17 mouse cellular contexts compared by ENCODE assay signal in genomic region chr4:107243365-107244333, GRCm38 (mm10). TPM values are rescaled to one million over a fixed set of nuclear protein-coding genes. Genes with fewer than 3 reads are reported as not detected.
DNase-seq lines count a peak whose midpoint lies in the region; ATAC-seq and TF ChIP-seq lines count a peak whose summit lies in the region.
"Had no signal": no experiment of that assay in that cellular context is flagged by ENCODE, and none has a peak within 500 bp of the region (broad histone marks: within the 10 kb centered on the region; RNA-seq: fewer than 3 reads in every experiment).

No protein-coding gene starts in this region.

- no peak for DNase-seq in gastrocnemius, adult 2 months
- DNase-seq in gastrocnemius, postnatal 25 days, result no peak
- peak; percentile 15 for DNase-seq in kidney, adult 11 months
- DNase-seq in kidney, postnatal 25 days, result no peak
- DNase-seq in stomach, postnatal 0 days (ENCODE audit: low spot score), result no peak
- DNase-seq in right cerebral cortex, postnatal 4 days, result no peak
- DNase-seq in gastrocnemius, postnatal 10 days, result no peak
- DNase-seq: adrenal gland, postnatal 10 days; B cell, adult 2 months; left cerebral cortex, postnatal 4 days; lung, postnatal 36 days; thymus, adult 2 months had no signal

- H3K9ac ChIP-seq in stomach, embryonic 16.5 days (ENCODE audit: low read length), result no peak overlapping the region
- no peak overlapping the region for H3K9ac ChIP-seq in stomach, postnatal 0 days (ENCODE audit: low read length)
- H3K9ac ChIP-seq: liver, embryonic 15.5 days had no signal

- intact Hi-C loops in gastrocnemius, adult 2 months (cut with DNase I), result loop anchor here (5.0 kb wide), 1 partner anchor 46 kb away; no protein-coding TSS in a partner anchor

- peaks cover 17% of the 10 kb centered on the region for H3K4me1 ChIP-seq in stomach, embryonic 16.5 days (ENCODE audit: control insufficient read depth, insufficient read depth, low read length)
- H3K4me1 ChIP-seq in stomach, postnatal 0 days (replicated peaks; ENCODE audit: control insufficient read depth, insufficient read depth), result no peaks in the 10 kb centered on the region

- WGBS in stomach, embryonic 16.5 days, result 73% methylated on average over 6 of the region's 6 CpGs
- WGBS in stomach, postnatal 0 days, result 68% methylated on average over 6 of the region's 6 CpGs

- no peak for TF ChIP-seq EP300 in stomach, postnatal 0 days (optimal IDR thresholded peaks at IDR 0.05)

- no peak for ATAC-seq in stomach, embryonic 16.5 days (ENCODE audit: insufficient read depth, low FRiP score)
- no peak for ATAC-seq in stomach, postnatal 0 days (ENCODE audit: low FRiP score, low TSS enrichment)

- peaks cover 16% of the 10 kb centered on the region; the same call in 1 of the 2 replicates for H3K36me3 ChIP-seq in stomach, embryonic 16.5 days (ENCODE audit: control insufficient read depth, insufficient read depth, low read length)
- H3K36me3 ChIP-seq in stomach, postnatal 0 days (ENCODE audit: control insufficient read depth, insufficient read depth, low read length), result peaks cover 10% of the 10 kb centered on the region

- no peak for TF ChIP-seq CTCF in gastrocnemius, adult 2 months (IDR thresholded peaks at IDR 0.05)
- TF ChIP-seq CTCF in stomach, postnatal 0 days (IDR thresholded peaks at IDR 0.05; ENCODE audit: low read depth), result no peak

- peak overlapping the region; percentile 16; the same call in 1 of the 2 replicates for H3K27ac ChIP-seq in gastrocnemius, adult 2 months
- 0 out of 2 replicates have a peak overlapping the region, but pooled peaks have one; percentile 17 for H3K27ac ChIP-seq in stomach, embryonic 16.5 days (ENCODE audit: low read length)
- no peak overlapping the region for H3K27ac ChIP-seq in stomach, postnatal 0 days (replicated peaks)
- H3K27ac ChIP-seq: liver, embryonic 15.5 days had no signal

- H3K9me3 ChIP-seq in stomach, embryonic 16.5 days (replicated peaks; ENCODE audit: control insufficient read depth, low read length), result no peaks in the 10 kb centered on the region
- no peaks in the 10 kb centered on the region for H3K9me3 ChIP-seq in stomach, postnatal 0 days (ENCODE audit: control insufficient read depth, low read length)
- H3K9me3 ChIP-seq: liver, embryonic 15.5 days had no signal

- H3K4me2 ChIP-seq in stomach, embryonic 16.5 days (ENCODE audit: low read depth, low read length), result no peak overlapping the region
- no peak overlapping the region for H3K4me2 ChIP-seq in stomach, postnatal 0 days (replicated peaks; ENCODE audit: low read depth)
- H3K4me2 ChIP-seq: liver, embryonic 15.5 days had no signal

- H3K27me3 ChIP-seq in stomach, embryonic 16.5 days (ENCODE audit: control insufficient read depth, insufficient read depth, low read length), result no peaks in the 10 kb centered on the region
- no peaks in the 10 kb centered on the region for H3K27me3 ChIP-seq in stomach, postnatal 0 days (ENCODE audit: control insufficient read depth, insufficient read depth, low read length)
- H3K27me3 ChIP-seq: liver, embryonic 15.5 days had no signal

- H3K4me3 ChIP-seq in gastrocnemius, adult 2 months, result no peak overlapping the region
- H3K4me3 ChIP-seq in stomach, embryonic 16.5 days (replicated peaks; ENCODE audit: low read length), result no peak overlapping the region
- no peak overlapping the region for H3K4me3 ChIP-seq in stomach, postnatal 0 days (ENCODE audit: low read depth, low read length)
- H3K4me3 ChIP-seq: liver, embryonic 15.5 days had no signal

RNA-seq across cellular contexts. Expression of gene Lrrc42, which starts 9.7 kb away (rescaled TPM):
- 1 to 10 TPM; 8.0 to 8.2 TPM for total RNA-seq in gastrocnemius, adult 2 months (2021)
- 1 to 10 TPM; 6.7 to 8.8 TPM for total RNA-seq in gastrocnemius, postnatal 25 days (2021)
- 52.7 TPM in 2 replicates for polyA plus RNA-seq in stomach, embryonic 16.5 days (2015; fragmentation: Nextera tagmentation; extraction: Ambion mirVana)
- polyA plus RNA-seq in stomach, postnatal 0 days (2015; fragmentation: Nextera tagmentation; extraction: Ambion mirVana), result 28.1 and 29.3 TPM in 2 replicates
- total RNA-seq in gastrocnemius, postnatal 10 days (2021), result 10 to 100 TPM; 16.4 to 17.6 TPM

RNA-seq across cellular contexts. Expression of gene Hspb11, which starts 9.7 kb away (rescaled TPM):
- total RNA-seq in gastrocnemius, adult 2 months (2021), result 10 to 100 TPM in 1 of 2 experiments, 1 to 10 TPM in 1; 8.1 to 10.8 TPM
- 1 to 10 TPM; 7.0 to 9.8 TPM for total RNA-seq in gastrocnemius, postnatal 25 days (2021)
- 28.1 and 39.1 TPM in 2 replicates for polyA plus RNA-seq in stomach, embryonic 16.5 days (2015; fragmentation: Nextera tagmentation; extraction: Ambion mirVana)
- polyA plus RNA-seq in stomach, postnatal 0 days (2015; fragmentation: Nextera tagmentation; extraction: Ambion mirVana), result 32.7 and 33.0 TPM in 2 replicates
- 10 to 100 TPM; 21.7 to 26.0 TPM for total RNA-seq in gastrocnemius, postnatal 10 days (2021)

RNA-seq across cellular contexts. Expression of gene Ldlrad1, which starts 34.7 kb away (rescaled TPM):
- not detected for total RNA-seq in gastrocnemius, adult 2 months (2021)
- not detected for total RNA-seq in gastrocnemius, postnatal 25 days (2021)
- not detected in 2 replicates for polyA plus RNA-seq in stomach, embryonic 16.5 days (2015; fragmentation: Nextera tagmentation; extraction: Ambion mirVana)
- polyA plus RNA-seq in stomach, postnatal 0 days (2015; fragmentation: Nextera tagmentation; extraction: Ambion mirVana), result 0.08 TPM in 2 replicates
- not detected for total RNA-seq in gastrocnemius, postnatal 10 days (2021)
- total RNA-seq: common myeloid progenitor, adult 5-6 weeks; layer of hippocampus, adult 18-20 months; left cerebral cortex, postnatal 4 days had no signal
- polyA plus RNA-seq: intestine, embryonic 14.5 days; liver, embryonic 15.5 days had no signal
